Mouse (Mus musculus) brain, embryonic 14.5 days (tissue): ENCODE measurements around the gene Foxn1.

Experiments
- CTCF ChIP-seq: fragments of 200-500 bp; IDR thresholded peaks from 2 replicates; pipeline ENCODE4 v1.5.1; 2012; ENCODE audit warnings: inconsistent platforms, mild to moderate bottlenecking, moderate library complexity, borderline replicate concordance; ENCODE audit not compliant: insufficient read depth, insufficient read length; ENCODE audit errors: extremely low read depth
- POLR2A ChIP-seq: fragments of 200-500 bp; IDR thresholded peaks from 2 replicates; pipeline ENCODE4 v1.6.1; 2012; ENCODE audit warnings: mild to moderate bottlenecking, inconsistent platforms, borderline replicate concordance; ENCODE audit not compliant: poor library complexity, insufficient read depth, insufficient read length, severe bottlenecking; ENCODE audit errors: extremely low read depth

- TF ChIP-seq CTCF, result no peak
- TF ChIP-seq POLR2A, result no peak
Measured at GRCm38 (mm10) chr11:78392728-78393127, 6.4 kb upstream of the Foxn1 start.
